Comparison of ENCODE assay signal across 8 mouse cellular contexts in genomic region chr2:26909387-26909784, GRCm38 (mm10). TPM values are rescaled to one million over a fixed set of nuclear protein-coding genes. Genes with fewer than 3 reads are reported as not detected.
A peak's percentile ranks its signal among the peaks of the same experiment; 100 is the strongest.
DNase-seq lines count a peak whose midpoint lies in the region; ATAC-seq and TF ChIP-seq lines count a peak whose summit lies in the region.

No protein-coding gene starts in this region.

- H3K27me3 ChIP-seq in heart, embryonic 11.5 days (ENCODE audit: control insufficient read depth, insufficient read depth, low read length) = no peaks in the 10 kb centered on the region
- no peaks in the 10 kb centered on the region for H3K27me3 ChIP-seq in E14TG2a.4 (ENCODE audit: insufficient read depth, low read length)
- H3K27me3 ChIP-seq in hindbrain, embryonic 10.5 days (ENCODE audit: insufficient read depth, poor library complexity, severe bottlenecking) = no peaks in the 10 kb centered on the region

- peaks cover 17% of the 10 kb centered on the region for H3K4me1 ChIP-seq in heart, embryonic 11.5 days (ENCODE audit: control insufficient read depth, insufficient read depth, low read length)
- H3K4me1 ChIP-seq in E14TG2a.4 (replicated peaks; ENCODE audit: low read depth, low read length) = peaks cover 49% of the 10 kb centered on the region
- H3K4me1 ChIP-seq in hindbrain, embryonic 10.5 days (replicated peaks) = peaks cover 51% of the 10 kb centered on the region

- H3K27ac ChIP-seq in heart, embryonic 11.5 days (ENCODE audit: low read depth, low read length) = no peak overlapping the region
- H3K27ac ChIP-seq in hindbrain, embryonic 10.5 days = peak overlapping the region; percentile 95
- peak overlapping the region; percentile 60 for H3K27ac ChIP-seq in macrophage

- peak overlapping the region; percentile 93 for H3K4me3 ChIP-seq in heart, embryonic 11.5 days (ENCODE audit: low read depth, low read length)
- H3K4me3 ChIP-seq in E14TG2a.4 (replicated peaks; ENCODE audit: low read length) = peak overlapping the region; percentile 99
- H3K4me3 ChIP-seq in hindbrain, embryonic 10.5 days = peak overlapping the region; percentile 95
- peak overlapping the region; percentile 84 for H3K4me3 ChIP-seq in macrophage (ENCODE audit: inconsistent target)

- H3K4me2 ChIP-seq in heart, embryonic 11.5 days = peak overlapping the region; percentile 81

- 0 out of 2 replicates have a peak, but pooled peaks have one; percentile 12 for TF ChIP-seq CTCF in E14TG2a.4 (conservative IDR thresholded peaks at IDR 0.05; ENCODE audit: low read length)

- peak overlapping the region; percentile 85 for H3K9ac ChIP-seq in heart, embryonic 11.5 days (ENCODE audit: low read depth, low read length)

- no peak for ATAC-seq in heart, embryonic 11.5 days (replicated peaks; ENCODE audit: insufficient number of reproducible peaks, low FRiP score, low TSS enrichment)

- H3K36me3 ChIP-seq in heart, embryonic 11.5 days (ENCODE audit: control insufficient read depth, insufficient read depth, low read length) = peaks cover 32% of the 10 kb centered on the region
- peaks cover 84% of the 10 kb centered on the region for H3K36me3 ChIP-seq in E14TG2a.4 (ENCODE audit: insufficient read depth, low read length)
- peaks cover 80% of the 10 kb centered on the region for H3K36me3 ChIP-seq in hindbrain, embryonic 10.5 days
- H3K36me3 ChIP-seq in macrophage (ENCODE audit: inconsistent target) = peaks cover 36% of the 10 kb centered on the region; the same call in 1 of the 2 replicates

- no peaks in the 10 kb centered on the region for H3K9me3 ChIP-seq in heart, embryonic 11.5 days (replicated peaks; ENCODE audit: control insufficient read depth, low read length)
- peaks cover 29% of the 10 kb centered on the region for H3K9me3 ChIP-seq in E14TG2a.4 (ENCODE audit: low read length)
- no peaks in the 10 kb centered on the region for H3K9me3 ChIP-seq in hindbrain, embryonic 10.5 days

- no peak for DNase-seq in heart, adult 9 months (ENCODE audit: low spot score in 2 of 2)
- no peak for DNase-seq in hindbrain, embryonic 10.5 days (ENCODE audit: low spot score)
- no peak for DNase-seq in gastrocnemius, postnatal 10 days
- DNase-seq in gastrocnemius, postnatal 36 days = no peak
- no peak for DNase-seq in cerebellum, postnatal 4 days (ENCODE audit: low spot score in 2 of 2)

- H3K79me2 ChIP-seq in macrophage (ENCODE audit: inconsistent target) = peaks cover 95% of the 10 kb centered on the region

- intact Hi-C loops in gastrocnemius, postnatal 36 days (cut with DNase I) = loop anchor here (10.0 kb wide), 1 partner anchor 265 kb away; no protein-coding TSS in a partner anchor

RNA-seq across cellular contexts. Expression of gene Med22, which starts 1.1 kb away (rescaled TPM):
- polyA plus RNA-seq in heart, embryonic 11.5 days (2014; fragmentation: Nextera tagmentation; extraction: Ambion mirVana) = 29.1 and 31.2 TPM in 2 replicates
- polyA plus RNA-seq in hindbrain, embryonic 10.5 days (2016; fragmentation: Nextera tagmentation; extraction: Ambion mirVana) = 111 and 130 TPM in 2 replicates
- 10 to 100 TPM in 10 of 26 experiments, 1 to 10 TPM in 16; 2.6 to 18.1 (median 7.1) TPM for total RNA-seq in macrophage (2018; cell fraction: chromatin; rRNA removed)
- 10 to 100 TPM; 12.3 to 36.9 (median 21.2) TPM for total RNA-seq in macrophage (2018; cell fraction: cytosol; rRNA removed)
- 10 to 100 TPM in 19 of 26 experiments, 1 to 10 TPM in 7; 6.4 to 29.5 (median 12.6) TPM for total RNA-seq in macrophage (2018; cell fraction: nucleus; rRNA removed)
- 14.4 to 39.2 TPM (median 31.3 TPM) in 3 replicates for polyA plus RNA-seq in macrophage (2018)
- 10 to 100 TPM; 21.9 to 22.8 TPM for total RNA-seq in gastrocnemius, postnatal 10 days (2021)
- 10 to 100 TPM; 14.4 to 17.2 TPM for total RNA-seq in gastrocnemius, postnatal 36 days (2021)

RNA-seq across cellular contexts. Expression of gene Rpl7a, which starts 1.2 kb away (rescaled TPM):
- polyA plus RNA-seq in heart, embryonic 11.5 days (2014; fragmentation: Nextera tagmentation; extraction: Ambion mirVana) = 428 and 468 TPM in 2 replicates
- polyA plus RNA-seq in hindbrain, embryonic 10.5 days (2016; fragmentation: Nextera tagmentation; extraction: Ambion mirVana) = 566 and 674 TPM in 2 replicates
- 100 to 1,000 TPM in 25 of 26 experiments, 10 to 100 TPM in 1; 96.9 to 251 (median 146) TPM for total RNA-seq in macrophage (2018; cell fraction: chromatin; rRNA removed)
- 1,000 to 10,000 TPM in 6 of 26 experiments, 100 to 1,000 TPM in 20; 578 to 1,334 (median 737) TPM for total RNA-seq in macrophage (2018; cell fraction: cytosol; rRNA removed)
- total RNA-seq in macrophage (2018; cell fraction: nucleus; rRNA removed) = 100 to 1,000 TPM; 151 to 254 (median 182) TPM
- 1,034 to 1,136 TPM (median 1,099 TPM) in 3 replicates for polyA plus RNA-seq in macrophage (2018)
- total RNA-seq in gastrocnemius, postnatal 10 days (2021) = 100 to 1,000 TPM; 415 to 419 TPM
- 100 to 1,000 TPM; 206 to 267 TPM for total RNA-seq in gastrocnemius, postnatal 36 days (2021)

RNA-seq across cellular contexts. Expression of gene Surf6, which starts 6.7 kb away (rescaled TPM):
- polyA plus RNA-seq in heart, embryonic 11.5 days (2014; fragmentation: Nextera tagmentation; extraction: Ambion mirVana) = 8.7 and 8.9 TPM in 2 replicates
- 30.8 and 33.4 TPM in 2 replicates for polyA plus RNA-seq in hindbrain, embryonic 10.5 days (2016; fragmentation: Nextera tagmentation; extraction: Ambion mirVana)
- 10 to 100 TPM; 10.2 to 50.2 (median 26.1) TPM for total RNA-seq in macrophage (2018; cell fraction: chromatin; rRNA removed)
- total RNA-seq in macrophage (2018; cell fraction: cytosol; rRNA removed) = 10 to 100 TPM in 23 of 26 experiments, 1 to 10 TPM in 3; 6.6 to 19.1 (median 14.0) TPM
- 10 to 100 TPM in 25 of 26 experiments, 1 to 10 TPM in 1; 9.6 to 40.8 (median 19.0) TPM for total RNA-seq in macrophage (2018; cell fraction: nucleus; rRNA removed)
- polyA plus RNA-seq in macrophage (2018) = 16.4 to 25.2 TPM (median 21.2 TPM) in 3 replicates
- total RNA-seq in gastrocnemius, postnatal 10 days (2021) = 10 to 100 TPM; 12.9 to 14.7 TPM
- 10 to 100 TPM in 1 of 2 experiments, 1 to 10 TPM in 1; 9.1 to 11.1 TPM for total RNA-seq in gastrocnemius, postnatal 36 days (2021)

RNA-seq across cellular contexts. Expression of gene Surf2, which starts 6.8 kb away (rescaled TPM):
- 32.0 and 32.1 TPM in 2 replicates for polyA plus RNA-seq in heart, embryonic 11.5 days (2014; fragmentation: Nextera tagmentation; extraction: Ambion mirVana)
- 53.2 and 58.0 TPM in 2 replicates for polyA plus RNA-seq in hindbrain, embryonic 10.5 days (2016; fragmentation: Nextera tagmentation; extraction: Ambion mirVana)
- 100 to 1,000 TPM in 6 of 26 experiments, 10 to 100 TPM in 20; 41.8 to 130 (median 79.6) TPM for total RNA-seq in macrophage (2018; cell fraction: chromatin; rRNA removed)
- total RNA-seq in macrophage (2018; cell fraction: cytosol; rRNA removed) = 10 to 100 TPM; 17.6 to 34.4 (median 25.4) TPM
- 100 to 1,000 TPM in 1 of 26 experiments, 10 to 100 TPM in 25; 24.2 to 112 (median 63.8) TPM for total RNA-seq in macrophage (2018; cell fraction: nucleus; rRNA removed)
- 25.6 to 50.5 TPM (median 36.1 TPM) in 3 replicates for polyA plus RNA-seq in macrophage (2018)
- total RNA-seq in gastrocnemius, postnatal 10 days (2021) = 10 to 100 TPM; 14.0 to 15.4 TPM
- total RNA-seq in gastrocnemius, postnatal 36 days (2021) = 10 to 100 TPM; 10.7 to 12.3 TPM

RNA-seq across cellular contexts. Expression of gene Surf1, which starts 6.9 kb away (rescaled TPM):
- polyA plus RNA-seq in heart, embryonic 11.5 days (2014; fragmentation: Nextera tagmentation; extraction: Ambion mirVana) = 40.3 and 43.2 TPM in 2 replicates
- 47.4 and 53.6 TPM in 2 replicates for polyA plus RNA-seq in hindbrain, embryonic 10.5 days (2016; fragmentation: Nextera tagmentation; extraction: Ambion mirVana)
- total RNA-seq in macrophage (2018; cell fraction: chromatin; rRNA removed) = 100 to 1,000 TPM in 5 of 26 experiments, 10 to 100 TPM in 21; 41.8 to 113 (median 78.7) TPM
- 10 to 100 TPM; 51.6 to 97.7 (median 81.3) TPM for total RNA-seq in macrophage (2018; cell fraction: cytosol; rRNA removed)
- total RNA-seq in macrophage (2018; cell fraction: nucleus; rRNA removed) = 100 to 1,000 TPM in 1 of 26 experiments, 10 to 100 TPM in 25; 43.1 to 104 (median 63.4) TPM
- polyA plus RNA-seq in macrophage (2018) = 55.2 to 73.5 TPM (median 59.6 TPM) in 3 replicates
- 10 to 100 TPM; 33.3 to 37.6 TPM for total RNA-seq in gastrocnemius, postnatal 10 days (2021)
- 10 to 100 TPM; 35.5 to 38.8 TPM for total RNA-seq in gastrocnemius, postnatal 36 days (2021)
